Mouse (Mus musculus) olfactory bulb, adult 2 months (tissue): ENCODE data around the gene Fbxw11.

Experiments
- CTCF ChIP-seq: fragments of 200-500 bp; IDR thresholded peaks from 2 replicates; pipeline ENCODE4 v1.5.1; 2012; ENCODE audit warnings: low read depth, mild to moderate bottlenecking, low read length, moderate library complexity; ENCODE audit not compliant: insufficient read depth
- POLR2A ChIP-seq: fragments of 200-500 bp; IDR thresholded peaks from 2 replicates; pipeline ENCODE4 v1.6.1; 2012; ENCODE audit warnings: mild to moderate bottlenecking, low read depth, low read length, moderate library complexity; ENCODE audit not compliant: insufficient read depth

DNA sequence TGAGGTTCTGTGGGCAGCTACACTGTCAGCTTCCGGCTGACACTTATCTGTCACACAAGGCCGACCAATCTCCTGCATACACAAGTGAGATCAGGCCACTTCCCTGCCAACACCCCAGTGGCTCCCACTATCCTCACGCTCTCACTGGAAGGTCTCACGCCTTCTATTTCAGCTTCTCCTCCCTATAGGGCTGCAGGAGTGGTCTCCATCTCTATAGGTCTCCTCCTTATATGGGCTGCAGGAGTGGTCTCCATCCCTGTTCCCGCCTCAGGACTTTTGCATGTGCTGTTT is 110.0 kb downstream of the Fbxw11 start:
- TF ChIP-seq POLR2A (no peak), CTCF (no peak)
